Mouse (Mus musculus) CD4-positive, CD25-positive, alpha-beta regulatory T cell, adult 9 weeks (primary cell): ENCODE results near the gene Grin2c. TPM values are rescaled to one million over a fixed set of nuclear protein-coding genes. Genes with fewer than 3 reads are reported as not detected.

Experiments
- polyA plus RNA-seq: library from polyadenylated mRNA; unstranded; fragments of 100-300 nt; shearing (Covaris generic); gene quantifications from one replicate; pipeline ENCODE4 v1.2.1, GENCODE M21; 2017

Grin2c gene
- not detected for polyA plus RNA-seq

GRCm38 (mm10) chr11:115267061-115267883, at the start of gene Grin2c:
Gene Grin2c (minus strand): TSS chr11:115267243.

GRCm38 (mm10) chr11:115306863-115307262, 39.8 kb upstream of the Grin2c start, which contains the start of gene Otop2:
Gene Otop2 (plus strand): TSS chr11:115307163.

GRCm38 (mm10) chr11:115297214-115297826, 30.3 kb upstream of the Grin2c start, which contains the start of gene Fads6:
Gene Fads6 (minus strand): TSS chr11:115297663.

GRCm38 (mm10) chr11:115276780-115277603, 9.9 kb upstream of the Grin2c start, which contains the start of gene Fdxr:
Gene Fdxr (minus strand): TSS chr11:115277050.

Other genes with a start within 250 kb of the Grin2c start
- gene Cd300ld4, start 240.2 kb downstream of the Grin2c start, polyA plus RNA-seq: not detected
- not detected for gene Cd300ld5, start 229.5 kb downstream of the Grin2c start, polyA plus RNA-seq
- not detected for gene Cd300ld3, start 218.8 kb downstream of the Grin2c start, polyA plus RNA-seq
- not detected for gene Cd300e, start 205.1 kb downstream of the Grin2c start, polyA plus RNA-seq
- 238 TPM for gene Rab37, start 175.8 kb downstream of the Grin2c start, polyA plus RNA-seq
- gene Cd300lf, start 133.3 kb downstream of the Grin2c start, polyA plus RNA-seq: 0.58 TPM
- 407 TPM for gene Slc9a3r1, start 103.9 kb downstream of the Grin2c start, polyA plus RNA-seq
- 16.5 TPM for gene Tmem104, start 79.8 kb downstream of the Grin2c start, polyA plus RNA-seq
- 14.4 TPM for gene Nat9, start 79.4 kb downstream of the Grin2c start, polyA plus RNA-seq
- 44.7 TPM for gene Fdxr, start 9.8 kb upstream of the Grin2c start, polyA plus RNA-seq
- gene Fads6, start 30.4 kb upstream of the Grin2c start, polyA plus RNA-seq: 1.6 TPM
- gene Otop2, start 39.9 kb upstream of the Grin2c start, polyA plus RNA-seq: not detected
- gene Ush1g, start 54.8 kb upstream of the Grin2c start, polyA plus RNA-seq: not detected
- not detected for gene Otop3, start 67.5 kb upstream of the Grin2c start, polyA plus RNA-seq
- gene Hid1, start 100.5 kb upstream of the Grin2c start, polyA plus RNA-seq: 16.5 TPM
- gene Cdr2l, start 114.7 kb upstream of the Grin2c start, polyA plus RNA-seq: not detected
- gene Mrpl58, start 136.5 kb upstream of the Grin2c start, polyA plus RNA-seq: 206 TPM
- 760 TPM for gene Atp5h, start 152.7 kb upstream of the Grin2c start, polyA plus RNA-seq
- gene Kctd2, start 152.9 kb upstream of the Grin2c start, polyA plus RNA-seq: 4.4 TPM
- gene Trim80, start 173.3 kb upstream of the Grin2c start, polyA plus RNA-seq: not detected
- gene Slc16a5, start 195.2 kb upstream of the Grin2c start, polyA plus RNA-seq: 23.6 TPM
- 115 TPM for gene Armc7, start 208.4 kb upstream of the Grin2c start, polyA plus RNA-seq
- gene Nt5c, start 224.6 kb upstream of the Grin2c start, polyA plus RNA-seq: 388 TPM
- 645 TPM for gene Jpt1, start 247.1 kb upstream of the Grin2c start, polyA plus RNA-seq